Mouse (Mus musculus) hindbrain, embryonic 13.5 days (tissue): ENCODE results near the gene Cdk6. TPM values are rescaled to one million over a fixed set of nuclear protein-coding genes. Genes with fewer than 3 reads are reported as not detected.
A peak's percentile ranks its signal among the peaks of the same experiment; 100 is the strongest.
"Not testable (repeated sequence)": the region's sequence is repeated elsewhere in the genome, so short reads cannot be mapped to it uniquely, and the experiment has no call there.

Experiments used
- ATAC-seq: fragments of 200-750 bp; cut with Nextera tagmentation; 2 replicates; pipeline ENCODE4 v1.8.0; 2017; ENCODE audit warnings: moderate TSS enrichment; ENCODE audit not compliant: low FRiP score
- H3K27ac ChIP-seq: fragments of 300-500 bp; sonication (generic); 2 replicates; pipeline ENCODE4 v1.5.1; 2015; ENCODE audit warnings: inconsistent platforms, mild to moderate bottlenecking, moderate library complexity
- H3K27me3 ChIP-seq: fragments of 300-500 bp; sonication (generic); 2 replicates; pipeline ENCODE4 v1.6.1; 2015; ENCODE audit warnings: mild to moderate bottlenecking, inconsistent platforms
- H3K36me3 ChIP-seq: fragments of 300-500 bp; sonication (generic); 2 replicates; pipeline ENCODE4 v1.6.1; 2015; ENCODE audit warnings: mild to moderate bottlenecking, inconsistent platforms
- H3K4me1 ChIP-seq: fragments of 300-500 bp; sonication (generic); replicated peaks from 2 replicates; pipeline ENCODE4 v1.6.1; 2015; ENCODE audit warnings: inconsistent platforms
- H3K4me2 ChIP-seq: fragments of 300-500 bp; sonication (generic); 2 replicates; pipeline ENCODE4 v1.6.1; 2015; ENCODE audit warnings: inconsistent platforms, mild to moderate bottlenecking, moderate library complexity
- H3K4me3 ChIP-seq: fragments of 300-500 bp; sonication (generic); 2 replicates; pipeline ENCODE4 v1.5.1; 2015; ENCODE audit warnings: mild to moderate bottlenecking, inconsistent platforms
- H3K9ac ChIP-seq: fragments of 300-500 bp; sonication (generic); 2 replicates; pipeline ENCODE4 v1.6.1; 2015; ENCODE audit warnings: mild to moderate bottlenecking, inconsistent platforms
- H3K9me3 ChIP-seq: fragments of 300-500 bp; sonication (generic); 2 replicates; pipeline ENCODE4 v1.6.1; 2016; ENCODE audit warnings: inconsistent platforms
- WGBS: fragments of 180-500 bp; shearing (Covaris S2); methylation state at CpG from one replicate; pipeline ENCODE4 v1.1.7; 2015; 5-methylcytosine and 5-hydroxymethylcytosine counted together
- polyA plus RNA-seq: library from polyadenylated mRNA; unstranded; fragments of >200 nt; fragmentation: Nextera tagmentation; extraction: Ambion mirVana; gene quantifications from 2 replicates; pipeline ENCODE4 v1.2.1, GENCODE M21; 2015

The Cdk6 gene
- polyA plus RNA-seq, 1 experiment from 2014 or later = 11.8 TPM

- Histone ChIP-seq H3K36me3 (no peaks in the 10 kb centered on the region), H3K27me3 (no peaks in the 10 kb centered on the region), H3K9me3 (no peaks in the 10 kb centered on the region), H3K4me2 (no peak overlapping the region), H3K9ac (no peak overlapping the region), H3K4me1 (0 out of 2 replicates have a peak, but pooled peaks cover 3% of the 10 kb centered on the region), H3K4me3 (no peak overlapping the region), H3K27ac (no peak overlapping the region)
- ATAC-seq = no peak
- WGBS = 66% methylated on average over 4 of the region's 4 CpGs
Measured at GRCm38 (mm10) chr5:3324116-3324515, 17.2 kb upstream of the Cdk6 start.

DNA sequence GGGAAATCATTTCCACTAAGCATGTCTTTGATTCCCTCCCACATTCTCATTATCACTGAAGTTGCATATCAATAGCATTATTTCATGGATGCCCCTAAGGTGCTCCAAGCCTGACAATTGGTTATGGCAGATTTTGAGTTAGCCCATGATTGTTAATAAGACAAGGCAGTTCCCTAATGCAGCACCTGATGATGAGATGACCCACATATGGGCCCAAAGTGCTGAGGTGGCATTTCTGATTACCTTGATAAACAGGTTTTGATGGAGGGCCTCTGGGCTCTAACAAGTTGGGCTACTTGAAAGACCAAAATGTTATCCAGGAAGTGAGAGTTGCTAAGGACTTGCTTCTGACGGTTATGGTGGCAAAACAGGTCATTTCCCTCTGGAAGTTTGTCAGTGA lies 11.9 kb upstream of the Cdk6 start:
- Histone ChIP-seq H3K9ac (no peak overlapping the region), H3K9me3 (no peaks in the 10 kb centered on the region), H3K4me3 (no peak overlapping the region), H3K27me3 (no peaks in the 10 kb centered on the region), H3K4me2 (no peak overlapping the region), H3K4me1 (no peaks in the 10 kb centered on the region), H3K36me3 (no peaks in the 10 kb centered on the region), H3K27ac (no peak overlapping the region)
- WGBS = 73% methylated on average over 1 of the region's 1 CpGs
- no peak for ATAC-seq

GRCm38 (mm10) chr5:3330932-3331331 lies 10.4 kb upstream of the Cdk6 start:
- no peaks in the 10 kb centered on the region for H3K36me3 ChIP-seq
- H3K27ac ChIP-seq = no peak overlapping the region
- no peak overlapping the region for H3K4me2 ChIP-seq
- no peaks in the 10 kb centered on the region for H3K9me3 ChIP-seq
- whole genome bisulfite sequencing = 74% methylated on average over 3 of the region's 3 CpGs
- no peak overlapping the region for H3K4me3 ChIP-seq
- no peaks in the 10 kb centered on the region for H3K27me3 ChIP-seq
- H3K4me1 ChIP-seq = no peaks in the 10 kb centered on the region
- no peak overlapping the region for H3K9ac ChIP-seq
- ATAC-seq = no peak

- WGBS = 88% methylated on average over 4 of the region's 4 CpGs
- ATAC-seq, H3K4me3 ChIP-seq, H3K4me1 ChIP-seq, H3K27ac ChIP-seq, H3K4me2 ChIP-seq, H3K9me3 ChIP-seq, H3K36me3 ChIP-seq, H3K9ac ChIP-seq, H3K27me3 ChIP-seq: not testable (repeated sequence)
Measured at GRCm38 (mm10) chr5:3333019-3333418, 8.3 kb upstream of the Cdk6 start.

DNA sequence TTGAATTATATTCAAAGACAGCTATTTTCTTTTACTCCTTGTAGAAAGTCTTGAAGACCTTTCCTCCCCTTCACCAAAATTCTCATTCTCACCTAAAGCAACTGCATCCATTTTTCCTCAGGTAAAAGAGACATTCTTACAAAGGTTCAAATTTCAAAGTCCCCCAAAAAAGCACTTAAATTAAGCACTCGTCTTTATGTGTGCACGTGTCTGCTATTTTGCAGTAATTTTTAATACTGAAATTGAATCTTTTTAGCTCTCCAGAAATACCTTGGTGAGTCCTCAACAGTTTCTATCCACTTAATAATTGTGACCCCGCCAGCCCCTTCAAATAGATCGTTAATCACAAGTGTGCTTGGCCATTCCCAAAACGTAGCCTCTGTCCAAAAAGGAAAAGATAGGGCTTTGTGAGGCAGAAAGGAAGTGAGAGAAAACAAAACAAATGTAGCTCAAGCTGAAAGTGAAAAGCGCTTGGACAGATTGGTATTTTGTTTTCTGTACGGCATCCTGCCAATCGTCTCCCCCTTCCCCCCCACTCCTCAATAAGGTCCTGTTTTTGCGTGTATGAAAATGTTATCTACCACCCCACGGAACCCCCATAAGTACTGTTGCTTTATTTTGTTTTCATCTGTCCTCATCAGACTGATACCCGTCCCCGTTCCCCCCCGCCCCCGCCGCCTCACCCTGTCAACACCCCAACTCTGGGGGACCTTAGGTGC lies 786 bp upstream of the Cdk6 start:
- Histone ChIP-seq H3K9ac (peak overlapping the region; percentile 71; the same call in 1 of the 2 replicates), H3K27me3 (peaks cover 39% of the 10 kb centered on the region), H3K4me1 (peaks cover 32% of the 10 kb centered on the region), H3K4me3 (peak overlapping the region; percentile 56), H3K4me2 (peak overlapping the region; percentile 90), H3K27ac (peak overlapping the region; percentile 70; the same call in 1 of the 2 replicates)
- H3K9me3 ChIP-seq, H3K36me3 ChIP-seq, ATAC-seq: not testable (repeated sequence)
- 3% methylated on average over 15 of the region's 15 CpGs for WGBS

GRCm38 (mm10) chr5:3341931-3342770 lies 866 bp downstream of the Cdk6 start:
- Histone ChIP-seq H3K4me1 (peaks cover 32% of the 10 kb centered on the region), H3K36me3 (no peaks in the 10 kb centered on the region), H3K27ac (peak overlapping the region; percentile 70), H3K4me2 (peak overlapping the region; percentile 90), H3K4me3 (peak overlapping the region; percentile 56), H3K27me3 (peaks cover 40% of the 10 kb centered on the region), H3K9ac (peak overlapping the region; percentile 71), H3K9me3 (no peaks in the 10 kb centered on the region)
- under 1% methylated on average over 60 of the region's 60 CpGs for WGBS
- peak; percentile 46 for ATAC-seq

GRCm38 (mm10) chr5:3342771-3343565 lies 1.7 kb downstream of the Cdk6 start:
- peaks cover 32% of the 10 kb centered on the region for H3K4me1 ChIP-seq
- H3K27ac ChIP-seq = peak overlapping the region; percentile 70
- peaks cover 40% of the 10 kb centered on the region for H3K27me3 ChIP-seq
- no peaks in the 10 kb centered on the region for H3K36me3 ChIP-seq
- peak overlapping the region; percentile 90 for H3K4me2 ChIP-seq
- peak overlapping the region; percentile 71 for H3K9ac ChIP-seq
- peak overlapping the region; percentile 56 for H3K4me3 ChIP-seq
- ATAC-seq = peak; percentile 62
- H3K9me3 ChIP-seq = no peaks in the 10 kb centered on the region
- WGBS = under 1% methylated on average over 46 of the region's 46 CpGs

GRCm38 (mm10) chr5:3343566-3344080 lies 2.3 kb downstream of the Cdk6 start:
- Histone ChIP-seq H3K4me2 (peak overlapping the region; percentile 90), H3K9me3 (no peaks in the 10 kb centered on the region), H3K4me3 (peak overlapping the region; percentile 56), H3K36me3 (no peaks in the 10 kb centered on the region), H3K27me3 (peaks cover 40% of the 10 kb centered on the region), H3K27ac (peak overlapping the region; percentile 70), H3K9ac (peak overlapping the region; percentile 71), H3K4me1 (peaks cover 32% of the 10 kb centered on the region)
- WGBS = under 1% methylated on average over 37 of the region's 37 CpGs
- ATAC-seq = peak; percentile 60

DNA sequence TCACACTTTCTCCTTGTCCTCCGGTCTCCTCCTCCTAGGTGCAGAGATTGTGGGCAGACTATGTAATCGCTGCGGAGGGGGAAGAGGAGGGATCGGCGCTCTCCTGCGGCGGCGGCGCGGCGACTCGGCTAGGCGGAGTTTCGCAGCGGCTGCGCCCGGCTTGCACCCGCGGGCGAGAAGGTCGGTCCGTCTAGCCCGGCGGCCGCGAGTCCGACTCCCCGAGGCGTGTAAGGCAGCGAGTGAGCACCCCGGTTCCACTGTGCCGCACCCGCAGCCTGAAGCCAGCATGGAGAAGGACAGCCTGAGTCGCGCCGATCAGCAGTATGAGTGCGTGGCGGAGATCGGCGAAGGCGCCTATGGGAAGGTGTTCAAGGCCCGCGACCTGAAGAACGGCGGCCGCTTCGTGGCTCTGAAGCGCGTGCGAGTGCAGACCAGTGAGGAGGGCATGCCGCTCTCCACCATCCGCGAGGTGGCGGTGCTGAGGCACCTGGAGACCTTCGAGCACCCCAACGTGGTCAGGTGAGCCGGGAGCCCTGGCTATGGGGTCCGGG lies 2.9 kb downstream of the Cdk6 start:
- Histone ChIP-seq H3K9ac (peak overlapping the region; percentile 71), H3K4me1 (peaks cover 32% of the 10 kb centered on the region), H3K27me3 (peaks cover 40% of the 10 kb centered on the region), H3K27ac (peak overlapping the region; percentile 70), H3K36me3 (no peaks in the 10 kb centered on the region), H3K4me2 (peak overlapping the region; percentile 90), H3K9me3 (no peaks in the 10 kb centered on the region), H3K4me3 (peak overlapping the region; percentile 56)
- peak; percentile 60 for ATAC-seq
- WGBS = under 1% methylated on average over 56 of the region's 58 CpGs

DNA sequence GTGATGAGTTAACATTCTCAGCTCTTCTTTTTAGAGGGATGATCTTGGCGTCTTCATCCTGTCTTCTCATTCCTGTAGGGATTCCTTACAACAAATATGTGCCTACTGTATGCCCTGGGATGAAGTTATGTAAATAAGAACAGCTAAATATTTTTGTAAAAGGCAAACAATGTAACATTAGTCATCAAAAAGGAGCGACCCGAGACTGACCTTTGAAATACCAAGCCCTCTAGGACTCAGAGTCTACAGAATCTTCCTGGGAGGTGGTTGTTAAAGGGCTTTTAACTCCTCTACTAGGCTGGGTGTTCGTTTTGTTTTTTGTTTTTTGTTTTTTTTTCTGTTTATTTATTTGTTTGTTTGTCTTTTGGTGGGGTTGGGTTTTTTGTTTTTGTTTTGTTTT lies 4.3 kb downstream of the Cdk6 start:
- H3K4me1 ChIP-seq = peaks cover 32% of the 10 kb centered on the region
- WGBS = 38% methylated on average over 4 of the region's 4 CpGs
- H3K27ac ChIP-seq, H3K36me3 ChIP-seq, H3K4me3 ChIP-seq, H3K9ac ChIP-seq, ATAC-seq, H3K9me3 ChIP-seq: not testable (repeated sequence)
- 0 out of 2 replicates have a peak overlapping the region, but pooled peaks have one; percentile 13 for H3K4me2 ChIP-seq
- peaks cover 37% of the 10 kb centered on the region for H3K27me3 ChIP-seq

GRCm38 (mm10) chr5:3349393-3349792 lies 8.1 kb downstream of the Cdk6 start:
- H3K27ac ChIP-seq, H3K4me2 ChIP-seq, H3K9me3 ChIP-seq, H3K4me1 ChIP-seq, H3K27me3 ChIP-seq, H3K36me3 ChIP-seq, H3K9ac ChIP-seq, H3K4me3 ChIP-seq, ATAC-seq: not testable (repeated sequence)
- 84% methylated on average over 4 of the region's 4 CpGs for WGBS
